Mouse (Mus musculus): ENCODE measurements around the gene Olfr811. TPM values are rescaled to one million over a fixed set of nuclear protein-coding genes. Genes with fewer than 3 reads are reported as not detected.

Olfr811 gene
- polyA plus RNA-seq (2015; fragmentation: Nextera tagmentation; extraction: Ambion mirVana) = not detected in 2 replicates

- no peak within 1 kb of the TSS for H3K4me2 ChIP-seq
- no peaks in the 10 kb centered on the region for H3K9me3 ChIP-seq
- H3K4me3 ChIP-seq = no peak within 1 kb of the TSS
- no peaks in the 10 kb centered on the region for H3K36me3 ChIP-seq
- ATAC-seq (ENCODE audit: insufficient number of reproducible peaks, low FRiP score, low TSS enrichment, low read depth) = no peak
- no peaks in the 10 kb centered on the region for H3K27me3 ChIP-seq
- 79% methylated on average over 4 of the region's 4 CpGs for WGBS
- H3K9ac ChIP-seq = no peak within 1 kb of the TSS
- H3K4me1 ChIP-seq = no peaks in the 10 kb centered on the region
- no peak within 1 kb of the TSS for H3K27ac ChIP-seq
Measured at GRCm38 (mm10) chr10:129804296-129804695, at the start of gene Olfr811. Gene Olfr811, minus strand, starts transcription at chr10:129804396.

- no peak overlapping the region for H3K27ac ChIP-seq
- WGBS = 85% methylated on average over 1 of the region's 1 CpGs
- no peaks in the 10 kb centered on the region for H3K27me3 ChIP-seq
- no peak overlapping the region for H3K4me2 ChIP-seq
- H3K9ac ChIP-seq = no peak overlapping the region
- H3K4me1 ChIP-seq = no peaks in the 10 kb centered on the region
- no peak for ATAC-seq (ENCODE audit: insufficient number of reproducible peaks, low FRiP score, low TSS enrichment, low read depth)
- H3K9me3 ChIP-seq = no peaks in the 10 kb centered on the region
- H3K36me3 ChIP-seq = no peaks in the 10 kb centered on the region
- H3K4me3 ChIP-seq = no peak overlapping the region
Measured at GRCm38 (mm10) chr10:129847343-129847742, 43.1 kb upstream of the Olfr811 start.

GRCm38 (mm10) chr10:129845994-129846393, 41.8 kb upstream of the Olfr811 start, which contains the start of gene Olfr812:
Gene Olfr812, minus strand, starts transcription at chr10:129846094.
- no peak within 1 kb of the TSS for H3K4me3 ChIP-seq
- no peaks in the 10 kb centered on the region for H3K9me3 ChIP-seq
- no peak within 1 kb of the TSS for H3K4me2 ChIP-seq
- no peaks in the 10 kb centered on the region for H3K4me1 ChIP-seq
- no peak for ATAC-seq (ENCODE audit: insufficient number of reproducible peaks, low FRiP score, low TSS enrichment, low read depth)
- H3K9ac ChIP-seq = no peak within 1 kb of the TSS
- 35% methylated on average over 1 of the region's 1 CpGs for WGBS
- H3K36me3 ChIP-seq = no peaks in the 10 kb centered on the region
- no peak within 1 kb of the TSS for H3K27ac ChIP-seq
- H3K27me3 ChIP-seq = no peaks in the 10 kb centered on the region

- H3K9me3 ChIP-seq = no peaks in the 10 kb centered on the region
- ATAC-seq (ENCODE audit: insufficient number of reproducible peaks, low FRiP score, low TSS enrichment, low read depth) = no peak
- H3K36me3 ChIP-seq = no peaks in the 10 kb centered on the region
- no peak within 1 kb of the TSS for H3K4me2 ChIP-seq
- no peaks in the 10 kb centered on the region for H3K4me1 ChIP-seq
- H3K4me3 ChIP-seq = no peak within 1 kb of the TSS
- no peak within 1 kb of the TSS for H3K27ac ChIP-seq
- H3K27me3 ChIP-seq = no peaks in the 10 kb centered on the region
- H3K9ac ChIP-seq = no peak within 1 kb of the TSS
Measured at GRCm38 (mm10) chr10:129794817-129795216, 9.4 kb downstream of the Olfr811 start, which contains the start of gene Olfr810. Gene Olfr810, minus strand, starts transcription at chr10:129794917.

- no peak overlapping the region for H3K27ac ChIP-seq
- H3K4me1 ChIP-seq = no peaks in the 10 kb centered on the region
- no peaks in the 10 kb centered on the region for H3K27me3 ChIP-seq
- H3K36me3 ChIP-seq = no peaks in the 10 kb centered on the region
- H3K9me3 ChIP-seq = no peaks in the 10 kb centered on the region
- H3K4me3 ChIP-seq = no peak overlapping the region
- H3K9ac ChIP-seq = no peak overlapping the region
- no peak overlapping the region for H3K4me2 ChIP-seq
- ATAC-seq (ENCODE audit: insufficient number of reproducible peaks, low FRiP score, low TSS enrichment, low read depth) = no peak
Measured at GRCm38 (mm10) chr10:129778123-129778522, 26.1 kb downstream of the Olfr811 start.

- ATAC-seq (ENCODE audit: insufficient number of reproducible peaks, low FRiP score, low TSS enrichment, low read depth) = no peak
- Histone ChIP-seq H3K27me3 (no peaks in the 10 kb centered on the region), H3K4me1 (no peaks in the 10 kb centered on the region), H3K27ac (no peak within 1 kb of the TSS), H3K9me3 (no peaks in the 10 kb centered on the region), H3K4me2 (no peak within 1 kb of the TSS), H3K36me3 (no peaks in the 10 kb centered on the region), H3K4me3 (no peak within 1 kb of the TSS), H3K9ac (no peak within 1 kb of the TSS)
Measured at GRCm38 (mm10) chr10:129774338-129774737, 29.9 kb downstream of the Olfr811 start, which contains the start of gene Olfr809. Gene Olfr809, plus strand, starts transcription at chr10:129774638.

- Histone ChIP-seq H3K36me3 (no peaks in the 10 kb centered on the region), H3K27ac (no peak within 1 kb of the TSS), H3K9me3 (no peaks in the 10 kb centered on the region), H3K4me2 (no peak within 1 kb of the TSS), H3K9ac (no peak within 1 kb of the TSS), H3K27me3 (no peaks in the 10 kb centered on the region), H3K4me1 (no peaks in the 10 kb centered on the region), H3K4me3 (no peak within 1 kb of the TSS)
- ATAC-seq (ENCODE audit: insufficient number of reproducible peaks, low FRiP score, low TSS enrichment, low read depth) = no peak
- 88% methylated on average over 1 of the region's 1 CpGs for WGBS
Measured at GRCm38 (mm10) chr10:129765182-129765581, 39.0 kb downstream of the Olfr811 start, which contains the start of gene Olfr808. Gene Olfr808, plus strand, starts transcription at chr10:129765482.

GRCm38 (mm10) chr10:129757693-129758092, 46.5 kb downstream of the Olfr811 start, which contains the start of gene Olfr807:
Gene Olfr807, minus strand, starts transcription at chr10:129757793.
- Histone ChIP-seq H3K27ac (no peak within 1 kb of the TSS), H3K4me1 (no peaks in the 10 kb centered on the region), H3K4me3 (no peak within 1 kb of the TSS), H3K36me3 (no peaks in the 10 kb centered on the region), H3K9me3 (no peaks in the 10 kb centered on the region), H3K4me2 (no peak within 1 kb of the TSS), H3K27me3 (no peaks in the 10 kb centered on the region), H3K9ac (no peak within 1 kb of the TSS)
- WGBS = 81% methylated on average over 1 of the region's 1 CpGs
- no peak for ATAC-seq (ENCODE audit: insufficient number of reproducible peaks, low FRiP score, low TSS enrichment, low read depth)

Other genes with a start within 250 kb of the Olfr811 start
- not detected in 2 replicates for gene Olfr794, start 236.7 kb downstream of the Olfr811 start, polyA plus RNA-seq (2015; fragmentation: Nextera tagmentation; extraction: Ambion mirVana)
- not detected in 2 replicates for gene Olfr796, start 191.8 kb downstream of the Olfr811 start, polyA plus RNA-seq (2015; fragmentation: Nextera tagmentation; extraction: Ambion mirVana)
- gene Olfr798, start 176.5 kb downstream of the Olfr811 start, polyA plus RNA-seq (2015; fragmentation: Nextera tagmentation; extraction: Ambion mirVana) = not detected in 2 replicates
- not detected in 2 replicates for gene Olfr799, start 166.9 kb downstream of the Olfr811 start, polyA plus RNA-seq (2015; fragmentation: Nextera tagmentation; extraction: Ambion mirVana)
- not detected in 2 replicates for gene Olfr800, start 146.7 kb downstream of the Olfr811 start, polyA plus RNA-seq (2015; fragmentation: Nextera tagmentation; extraction: Ambion mirVana)
- gene Olfr801, start 130.5 kb downstream of the Olfr811 start, polyA plus RNA-seq (2015; fragmentation: Nextera tagmentation; extraction: Ambion mirVana) = not detected in 2 replicates
- not detected in 2 replicates for gene Olfr802, start 116.2 kb downstream of the Olfr811 start, polyA plus RNA-seq (2015; fragmentation: Nextera tagmentation; extraction: Ambion mirVana)
- gene Olfr803, start 110.1 kb downstream of the Olfr811 start, polyA plus RNA-seq (2015; fragmentation: Nextera tagmentation; extraction: Ambion mirVana) = not detected in 2 replicates
- not detected in 2 replicates for gene Olfr804, start 101.2 kb downstream of the Olfr811 start, polyA plus RNA-seq (2015; fragmentation: Nextera tagmentation; extraction: Ambion mirVana)
- gene Olfr805, start 75.0 kb downstream of the Olfr811 start, polyA plus RNA-seq (2015; fragmentation: Nextera tagmentation; extraction: Ambion mirVana) = not detected in 2 replicates
- gene Olfr806, start 62.5 kb downstream of the Olfr811 start, polyA plus RNA-seq (2015; fragmentation: Nextera tagmentation; extraction: Ambion mirVana) = not detected in 2 replicates
- not detected in 2 replicates for gene Olfr807, start 46.6 kb downstream of the Olfr811 start, polyA plus RNA-seq (2015; fragmentation: Nextera tagmentation; extraction: Ambion mirVana)
- gene Olfr808, start 38.9 kb downstream of the Olfr811 start, polyA plus RNA-seq (2015; fragmentation: Nextera tagmentation; extraction: Ambion mirVana) = not detected in 2 replicates
- gene Olfr809, start 29.8 kb downstream of the Olfr811 start, polyA plus RNA-seq (2015; fragmentation: Nextera tagmentation; extraction: Ambion mirVana) = not detected in 2 replicates
- not detected in 2 replicates for gene Olfr810, start 9.5 kb downstream of the Olfr811 start, polyA plus RNA-seq (2015; fragmentation: Nextera tagmentation; extraction: Ambion mirVana)
- gene Olfr812, start 41.7 kb upstream of the Olfr811 start, polyA plus RNA-seq (2015; fragmentation: Nextera tagmentation; extraction: Ambion mirVana) = not detected in 2 replicates
- gene Olfr813, start 51.0 kb upstream of the Olfr811 start, polyA plus RNA-seq (2015; fragmentation: Nextera tagmentation; extraction: Ambion mirVana) = not detected in 2 replicates
- gene Olfr814, start 75.5 kb upstream of the Olfr811 start, polyA plus RNA-seq (2015; fragmentation: Nextera tagmentation; extraction: Ambion mirVana) = not detected in 2 replicates
- gene Olfr815, start 101.5 kb upstream of the Olfr811 start, polyA plus RNA-seq (2015; fragmentation: Nextera tagmentation; extraction: Ambion mirVana) = not detected in 2 replicates
- gene Olfr816, start 111.2 kb upstream of the Olfr811 start, polyA plus RNA-seq (2015; fragmentation: Nextera tagmentation; extraction: Ambion mirVana) = not detected in 2 replicates
- gene Olfr818, start 144.7 kb upstream of the Olfr811 start, polyA plus RNA-seq (2015; fragmentation: Nextera tagmentation; extraction: Ambion mirVana) = not detected in 2 replicates
- not detected in 2 replicates for gene Olfr819, start 162.9 kb upstream of the Olfr811 start, polyA plus RNA-seq (2015; fragmentation: Nextera tagmentation; extraction: Ambion mirVana)
- gene Olfr247, start 171.7 kb upstream of the Olfr811 start, polyA plus RNA-seq (2015; fragmentation: Nextera tagmentation; extraction: Ambion mirVana) = not detected in 2 replicates
- gene Gm10310, start 180.7 kb upstream of the Olfr811 start, polyA plus RNA-seq (2015; fragmentation: Nextera tagmentation; extraction: Ambion mirVana) = not detected in 2 replicates
- gene Olfr820, start 208.2 kb upstream of the Olfr811 start, polyA plus RNA-seq (2015; fragmentation: Nextera tagmentation; extraction: Ambion mirVana) = not detected in 2 replicates
- not detected in 2 replicates for gene Olfr821, start 226.0 kb upstream of the Olfr811 start, polyA plus RNA-seq (2015; fragmentation: Nextera tagmentation; extraction: Ambion mirVana)

Measured in limb, embryonic 15.5 days (tissue).